Mouse (Mus musculus) frontal cortex, adult (tissue): ENCODE data around the gene Bcl11b.

Source experiments
- ATAC-seq: cut with Nextera tagmentation; 2 replicates; pipeline ENCODE4 v1.9.2; 2017; ENCODE audit warnings: mild to moderate bottlenecking, moderate library complexity, mixed read lengths; ENCODE audit not compliant: low TSS enrichment

Gene Bcl11b

DNA sequence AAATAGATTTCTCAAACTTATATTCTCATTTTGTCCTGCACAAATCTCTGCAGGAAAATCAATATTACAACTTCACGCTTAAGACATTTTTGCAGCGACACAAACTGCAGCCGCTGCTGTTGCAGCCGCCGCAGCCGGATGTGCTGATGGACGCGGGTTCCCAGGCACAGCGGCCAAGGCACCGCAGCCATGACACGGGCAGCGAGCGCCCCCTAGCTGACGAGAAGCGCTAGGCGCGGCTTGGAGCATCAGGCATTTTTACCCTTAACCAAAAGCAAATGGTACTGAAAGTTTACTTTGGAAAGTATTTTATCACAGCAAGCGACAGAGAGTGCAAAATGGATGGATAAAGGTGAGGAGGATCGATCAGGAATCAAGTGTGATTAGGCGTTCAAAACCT lies 4.7 kb downstream of the Bcl11b start:
- peak; percentile 71 for ATAC-seq

DNA sequence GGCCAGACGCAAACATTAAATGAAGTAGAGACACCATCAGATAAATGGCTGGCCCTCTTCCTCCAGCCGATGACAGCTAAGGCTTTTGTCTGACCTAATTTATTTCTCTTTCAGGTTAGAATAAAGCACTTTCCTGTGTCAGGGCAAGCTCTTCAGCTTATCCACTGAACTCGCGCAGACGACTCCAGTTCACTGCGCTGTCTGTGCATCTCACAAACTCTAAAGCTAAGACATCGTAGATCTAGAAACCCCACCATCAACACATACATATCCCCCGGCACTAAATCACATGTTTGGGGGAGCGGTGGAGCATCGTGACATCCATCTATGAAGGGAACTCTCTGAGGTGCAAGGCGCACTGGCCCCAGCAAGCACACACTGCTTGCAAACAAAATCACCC lies 5.5 kb downstream of the Bcl11b start:
- ATAC-seq, result no peak

DNA sequence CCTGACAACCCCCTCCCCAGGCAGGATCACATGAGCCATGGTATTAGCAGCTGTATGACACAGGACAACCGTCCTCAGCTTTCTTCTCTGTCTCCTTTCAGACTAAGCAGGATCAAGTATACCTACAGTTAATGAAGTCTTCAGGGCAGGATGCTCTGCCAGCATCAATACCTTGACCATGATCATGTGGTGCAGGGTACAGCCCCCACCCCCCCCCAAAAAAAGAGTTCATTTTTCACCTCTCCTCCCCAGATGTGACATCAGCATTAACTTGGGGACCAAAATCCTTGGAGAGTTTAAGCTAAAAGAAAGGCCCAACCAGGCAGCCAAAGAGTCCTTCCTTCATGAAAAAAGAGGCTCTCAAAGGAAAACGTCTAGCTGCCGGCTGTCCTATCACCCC lies 6.2 kb downstream of the Bcl11b start:
- ATAC-seq, result no peak

DNA sequence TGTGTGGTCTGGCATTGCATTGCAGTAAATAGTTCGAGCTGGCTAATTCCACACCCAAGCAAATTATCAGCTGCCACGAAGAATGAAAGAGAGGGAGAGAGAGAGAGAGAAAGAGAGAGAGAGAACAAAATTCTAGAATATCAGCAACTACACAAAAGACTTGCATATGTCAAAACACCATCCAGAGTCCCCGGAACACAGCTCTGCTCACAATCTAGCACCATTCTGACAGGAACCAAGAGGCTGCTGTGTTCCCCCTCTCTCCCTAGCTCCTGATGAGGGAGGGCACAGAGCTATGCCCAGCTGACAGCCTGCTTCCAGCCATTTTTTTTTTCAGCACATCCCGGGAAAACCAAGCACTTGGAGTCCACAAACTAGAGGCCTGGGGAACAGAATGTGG lies 6.6 kb downstream of the Bcl11b start:
- no peak for ATAC-seq

DNA sequence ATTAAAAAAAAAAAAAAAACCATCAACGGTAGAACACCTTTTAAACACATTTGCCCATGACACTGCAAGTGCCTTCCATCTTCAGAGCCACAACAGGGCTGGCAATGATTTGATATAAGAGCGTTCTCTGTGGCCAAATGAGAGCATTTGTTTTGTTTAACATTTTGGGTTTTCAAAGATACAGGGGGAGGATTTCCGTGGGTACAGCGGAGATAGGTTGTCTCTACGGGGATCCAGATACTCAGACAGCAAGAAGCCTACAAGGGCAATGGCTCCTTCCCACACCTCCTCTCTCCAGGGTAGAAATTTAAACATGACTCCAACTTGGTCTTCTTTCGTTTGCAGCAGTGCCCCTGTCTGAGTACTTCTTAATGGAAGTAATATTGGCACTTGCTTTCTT lies 7.2 kb downstream of the Bcl11b start:
- no peak for ATAC-seq

DNA sequence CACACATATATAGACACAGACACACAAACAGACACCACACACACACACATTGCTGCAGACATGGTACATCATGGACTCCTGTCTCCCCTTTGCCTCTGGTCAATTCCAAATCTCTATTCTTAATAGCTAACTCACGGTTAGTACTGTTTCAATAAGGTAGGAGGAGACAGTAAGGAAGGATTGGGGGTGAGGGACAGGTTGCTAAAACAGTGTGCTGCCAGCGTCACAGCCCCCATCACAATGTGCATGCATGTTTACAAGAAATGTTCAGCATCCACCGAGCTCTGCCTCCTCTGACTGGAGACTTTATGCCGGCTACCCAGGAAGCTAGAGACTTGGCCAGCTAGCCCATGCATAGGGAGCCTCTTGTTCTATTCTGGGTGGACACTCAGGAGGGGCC lies 9.0 kb downstream of the Bcl11b start:
- no peak for ATAC-seq

DNA sequence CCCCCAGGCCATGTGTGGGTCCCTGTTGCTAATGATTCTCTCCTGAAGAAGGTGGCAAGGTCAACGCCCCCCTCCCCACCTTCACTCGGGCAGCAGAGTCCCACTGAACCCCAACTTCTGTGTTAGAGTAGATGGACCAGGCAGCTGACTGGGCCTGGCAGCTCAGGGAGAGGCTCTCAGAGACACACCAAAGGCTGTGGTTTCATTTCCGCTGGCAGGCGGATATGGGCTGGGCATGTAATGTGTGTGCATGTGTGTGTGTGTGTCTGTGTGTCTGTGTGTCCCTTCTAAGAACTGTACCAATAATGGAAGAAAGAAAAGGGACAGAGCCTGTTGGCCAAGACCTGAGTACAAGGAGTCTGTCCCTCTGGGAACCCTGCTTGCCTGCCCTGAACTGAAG lies 10.4 kb downstream of the Bcl11b start:
- ATAC-seq, result no peak

DNA sequence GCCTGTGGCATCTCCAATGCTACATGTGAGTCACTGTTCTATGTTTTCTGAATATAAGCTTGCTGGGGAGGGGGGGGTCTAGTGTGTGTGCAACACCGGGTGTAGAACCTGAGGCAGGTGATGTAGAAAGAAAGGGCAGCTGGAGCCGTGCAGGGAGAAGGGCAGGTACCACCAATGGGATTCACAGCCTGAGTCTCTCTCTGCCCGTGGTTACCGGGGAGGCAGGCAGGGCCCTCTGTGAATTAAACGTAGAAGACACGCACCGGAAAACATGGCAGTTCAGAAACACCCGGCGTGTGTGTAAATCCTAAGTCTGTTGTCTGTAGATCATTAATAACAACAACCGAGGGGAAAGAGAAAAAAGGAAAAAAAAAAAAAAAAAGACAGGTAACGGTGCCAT lies 12.2 kb downstream of the Bcl11b start:
- ATAC-seq, result no peak

DNA sequence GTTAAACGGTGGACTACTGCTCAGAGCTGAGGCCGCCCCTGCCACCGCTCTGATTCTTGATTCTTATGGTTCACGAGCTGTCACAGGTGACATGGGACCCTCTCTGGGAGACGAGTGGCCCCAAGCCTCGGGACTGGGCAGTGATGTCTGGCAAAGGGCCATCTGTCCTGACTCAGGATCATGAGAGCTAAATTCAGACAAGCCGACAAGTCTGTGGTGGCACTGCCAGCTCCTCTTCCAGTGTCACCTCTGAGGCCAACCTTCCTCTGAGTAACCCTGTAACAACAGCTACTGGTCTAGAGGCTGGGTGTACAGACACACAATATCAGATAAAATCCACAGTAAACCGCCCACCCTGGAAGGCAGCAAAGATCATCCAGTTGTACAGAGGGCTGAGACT lies 20.2 kb downstream of the Bcl11b start:
- ATAC-seq, result no peak

DNA sequence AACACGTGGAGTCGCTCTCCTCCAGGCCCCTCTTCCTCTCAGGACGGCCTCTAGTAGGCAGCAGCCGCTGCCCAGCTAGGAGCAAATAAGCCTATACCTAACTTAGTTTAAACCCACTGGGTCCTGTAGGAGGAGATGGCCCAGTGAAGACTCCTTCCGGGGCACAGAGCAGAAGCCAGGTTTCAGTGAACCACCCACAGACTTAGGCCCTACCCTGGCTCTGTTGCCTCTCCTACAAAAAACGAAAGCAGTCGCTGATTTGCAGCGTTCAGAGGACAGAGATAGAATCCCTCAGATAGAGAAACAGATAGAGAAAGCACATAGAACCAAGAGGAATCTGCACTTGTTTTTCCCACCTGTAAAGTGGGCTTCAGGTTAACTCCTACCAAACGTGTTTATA lies 21.1 kb downstream of the Bcl11b start:
- ATAC-seq, result no peak

DNA sequence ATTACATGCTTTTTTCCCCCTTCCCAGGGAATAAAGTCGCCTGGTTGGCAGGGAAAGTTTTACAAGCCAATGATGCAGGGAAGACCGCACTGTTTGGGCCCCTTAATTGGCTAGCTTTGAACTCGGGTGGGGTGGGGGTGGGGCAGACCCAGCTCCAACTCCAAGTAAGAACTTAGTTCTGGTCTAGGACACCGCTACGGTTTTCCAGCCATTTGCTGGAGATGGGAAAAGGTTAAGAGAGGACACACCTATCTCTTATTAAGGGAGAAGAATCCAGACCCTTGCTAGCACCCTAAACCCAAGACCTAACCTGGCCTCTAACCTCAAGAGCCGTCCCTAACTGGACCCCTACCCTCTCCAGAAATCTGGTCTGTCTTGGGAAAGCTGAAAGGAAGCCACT lies 22.2 kb downstream of the Bcl11b start:
- ATAC-seq, result no peak

DNA sequence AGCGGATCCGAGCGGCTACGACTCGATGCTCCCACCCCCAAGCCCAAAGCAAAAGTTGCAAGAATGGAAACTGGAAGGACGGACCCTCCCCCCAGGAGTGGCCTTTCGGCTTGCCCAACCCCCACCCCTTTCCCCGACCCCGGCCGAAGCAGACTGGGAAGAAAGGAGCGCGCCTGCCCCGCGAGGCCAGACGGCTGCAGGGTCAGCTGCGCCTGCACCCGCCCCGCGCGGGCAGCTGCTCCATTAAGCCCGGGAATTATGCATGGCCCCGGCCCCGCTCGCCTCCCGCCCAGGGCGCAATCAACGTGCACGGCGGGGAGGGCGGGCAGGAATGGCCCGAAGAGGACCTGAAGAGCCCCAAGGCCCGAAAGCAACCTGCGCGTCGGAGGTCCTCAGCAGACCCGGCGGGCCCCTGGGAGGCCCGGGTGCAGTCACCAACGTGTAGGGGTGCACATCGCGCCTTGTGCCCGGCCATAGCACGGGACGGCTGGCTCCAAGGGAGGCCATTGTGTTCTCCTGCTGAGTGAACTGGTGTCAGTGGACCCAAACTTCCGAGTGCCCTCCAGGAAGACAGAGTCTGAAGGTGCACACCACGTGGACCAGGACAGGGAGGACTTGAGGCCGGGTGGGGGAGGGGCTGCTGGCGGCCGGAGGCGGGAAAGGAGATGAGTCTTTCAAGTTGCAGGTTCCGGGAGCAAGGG lies 23.0 kb downstream of the Bcl11b start:
- ATAC-seq, result no peak

DNA sequence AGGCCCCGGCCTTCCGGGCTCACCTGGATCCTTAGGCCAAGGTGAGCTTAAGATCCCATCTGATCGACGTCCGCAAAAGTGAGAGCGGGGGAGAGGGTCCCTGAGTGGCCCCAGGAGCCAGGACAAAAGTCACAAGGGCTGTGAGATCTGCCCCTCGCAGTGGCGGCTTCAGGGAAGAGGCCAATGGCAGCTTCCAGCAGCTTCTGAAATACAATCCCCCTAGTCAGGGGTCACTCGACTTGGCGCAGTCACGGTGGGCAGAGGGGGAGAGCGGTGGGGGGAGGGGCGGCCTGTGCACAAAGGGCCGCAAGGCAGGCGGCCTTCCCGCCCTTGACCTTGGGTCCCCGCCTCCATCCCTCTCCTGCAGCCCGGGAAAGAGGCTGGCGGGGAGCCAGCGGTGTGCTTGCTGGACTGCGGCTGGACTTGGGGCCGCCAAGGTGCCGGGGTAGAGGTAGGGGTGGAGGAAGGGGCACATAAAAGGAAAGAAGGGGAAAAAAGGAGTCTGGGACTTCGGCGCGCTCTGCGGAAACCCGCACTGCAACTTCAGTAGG lies 23.6 kb downstream of the Bcl11b start:
- no peak for ATAC-seq

DNA sequence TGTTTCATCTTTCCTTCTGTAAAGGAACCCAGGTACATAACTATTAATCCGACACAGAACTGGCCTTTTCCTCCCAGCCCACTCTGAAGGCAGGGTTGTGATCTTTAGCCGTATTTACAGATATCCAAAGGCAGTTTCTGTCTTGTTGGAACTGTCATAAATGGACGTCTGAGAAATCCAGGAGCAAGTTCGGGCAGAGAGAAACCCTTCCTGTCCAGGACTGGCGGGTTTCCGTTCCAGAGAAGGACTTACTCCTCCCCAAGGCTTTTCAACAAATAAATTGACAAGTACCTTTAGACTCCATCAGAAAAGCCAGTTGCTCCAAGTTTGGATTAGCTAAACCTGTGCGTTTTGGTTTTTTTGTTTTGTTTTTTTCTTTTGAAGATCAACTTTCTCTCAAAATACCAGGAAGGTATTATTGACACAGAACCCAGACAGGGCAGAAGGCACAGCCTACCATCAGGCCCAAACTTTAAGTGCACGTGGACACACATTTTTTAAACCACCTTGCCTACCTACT lies 24.6 kb downstream of the Bcl11b start:
- no peak for ATAC-seq

DNA sequence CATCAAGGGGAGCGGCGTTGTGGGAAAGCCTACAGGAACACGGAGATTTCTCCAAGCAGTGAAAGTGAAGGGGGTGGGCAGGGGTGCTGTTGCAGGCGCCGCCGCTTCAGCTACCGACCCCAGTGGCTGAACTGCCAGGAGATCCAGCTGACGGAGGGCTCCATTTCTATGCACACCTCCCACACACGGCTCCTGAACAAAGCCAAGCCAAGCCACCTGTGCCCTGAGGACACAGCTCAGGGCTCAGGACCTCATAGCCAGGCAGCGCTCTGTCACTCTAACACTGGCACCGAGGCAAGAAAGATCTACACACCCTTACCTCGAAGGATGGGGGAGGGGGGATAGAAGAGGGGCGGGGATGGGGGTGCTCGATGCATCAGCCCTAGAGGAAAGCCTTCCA lies 25.3 kb downstream of the Bcl11b start:
- no peak for ATAC-seq

DNA sequence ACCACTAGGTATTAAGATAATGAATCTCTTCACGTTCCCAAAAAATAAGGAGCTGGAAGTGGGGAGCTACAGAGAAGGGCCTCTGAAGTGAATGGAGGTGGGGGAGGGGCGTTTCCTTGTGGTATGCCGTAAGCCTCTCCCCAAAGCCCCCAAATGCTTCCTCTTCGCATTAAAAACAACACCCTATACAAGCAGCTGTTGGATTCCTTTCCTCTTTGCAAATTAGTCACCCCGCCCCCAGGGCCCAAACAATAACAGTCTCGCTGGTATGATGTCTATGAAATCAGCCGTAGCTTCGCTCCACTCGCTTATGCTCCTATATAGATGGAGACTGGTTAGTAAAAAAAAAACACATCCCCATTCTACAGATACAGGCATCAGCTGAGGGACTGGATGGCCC lies 25.9 kb downstream of the Bcl11b start:
- no peak for ATAC-seq

DNA sequence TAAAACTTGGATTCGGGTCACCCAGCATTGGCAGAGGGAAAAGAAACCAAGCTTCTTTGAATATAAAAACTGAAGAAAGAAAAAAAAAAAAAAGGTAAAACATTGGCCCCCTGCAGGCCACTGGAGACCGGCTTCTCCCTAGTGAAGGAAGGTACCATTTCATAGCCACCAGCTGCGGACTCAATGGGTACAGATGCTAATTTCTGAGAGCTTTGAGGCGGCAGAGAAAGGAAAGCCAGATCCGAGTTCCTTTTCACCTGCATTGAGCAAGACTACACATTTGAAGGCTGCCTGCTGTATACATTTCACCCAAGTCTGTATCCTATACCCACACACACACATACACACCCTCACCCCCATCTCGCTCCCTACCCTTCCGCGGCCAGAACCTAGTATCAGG lies 26.3 kb downstream of the Bcl11b start:
- no peak for ATAC-seq

DNA sequence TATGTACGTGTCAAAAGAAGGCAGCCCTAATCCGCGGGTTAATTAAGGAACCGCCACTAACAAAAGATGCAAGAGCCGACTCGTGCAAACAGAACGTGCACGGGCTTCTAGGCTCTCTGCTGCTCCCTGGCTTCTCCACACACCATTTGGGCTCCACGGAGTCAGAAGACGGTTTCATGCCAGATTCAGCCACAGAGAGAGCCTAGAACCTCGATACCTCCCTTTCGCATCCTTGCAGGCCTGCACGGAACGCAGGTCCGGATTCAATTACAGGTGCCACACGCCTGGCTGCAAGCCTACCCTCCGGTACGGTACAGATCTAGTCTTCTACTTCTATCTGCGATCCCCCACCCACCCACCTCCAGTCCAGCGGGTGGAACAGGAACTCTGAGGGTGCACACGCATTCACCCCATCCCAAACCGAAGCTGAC lies 26.8 kb downstream of the Bcl11b start:
- peak; percentile 50; the same call in 1 of the 2 replicates for ATAC-seq

DNA sequence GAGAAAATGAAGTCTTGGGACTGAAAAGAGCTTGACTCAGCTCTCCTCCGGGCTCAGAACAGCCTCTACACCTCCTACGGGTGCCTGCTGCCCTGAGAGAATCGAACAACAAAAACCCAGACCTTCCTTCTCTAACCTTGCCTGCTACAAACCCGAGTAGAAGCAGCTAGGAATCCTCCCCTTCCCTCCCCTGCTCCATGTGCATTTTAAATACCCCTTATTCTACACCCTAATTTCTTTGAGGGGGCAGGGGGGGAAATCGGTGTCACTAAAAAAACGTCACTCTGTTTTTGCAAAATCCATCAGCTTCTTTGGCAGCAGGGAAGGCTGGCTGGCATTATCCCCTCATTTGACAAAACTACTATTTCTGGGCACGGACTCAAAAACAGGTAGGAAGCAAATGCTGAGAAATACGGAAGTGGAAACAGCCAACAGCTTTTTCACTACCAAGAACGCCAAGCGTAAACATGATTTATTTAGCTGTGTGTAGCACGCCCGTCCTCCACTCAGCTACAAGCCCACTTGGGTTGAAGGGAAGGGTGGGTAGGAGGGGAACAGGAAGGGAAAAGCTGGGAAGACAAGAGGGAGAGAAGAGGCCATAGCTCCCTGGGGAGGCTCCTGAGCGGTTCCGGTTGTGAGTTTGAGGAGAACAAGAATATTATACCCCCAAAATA lies 27.4 kb downstream of the Bcl11b start:
- ATAC-seq, result peak; percentile 68

DNA sequence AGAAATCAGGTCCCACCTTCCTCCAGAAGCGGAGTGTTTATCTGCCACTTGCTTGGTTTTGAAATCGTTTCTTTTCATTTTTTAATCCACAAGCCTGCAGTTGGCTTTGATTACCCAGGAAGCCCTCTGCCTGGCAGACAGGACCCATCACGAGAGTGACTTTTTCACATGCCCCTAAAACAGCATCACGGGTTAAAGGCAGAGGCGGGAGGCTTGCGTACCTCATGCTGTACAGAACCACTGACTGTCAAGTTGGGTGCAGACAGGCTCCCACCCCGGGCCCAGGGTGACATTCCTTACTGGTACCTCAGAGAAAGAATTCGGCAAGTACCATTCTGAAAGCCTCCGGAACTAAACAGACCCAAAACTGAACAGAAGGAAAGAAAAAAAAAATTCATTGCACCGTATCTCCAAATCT lies 27.9 kb downstream of the Bcl11b start:
- no peak; the same call in 1 of the 2 replicates for ATAC-seq

DNA sequence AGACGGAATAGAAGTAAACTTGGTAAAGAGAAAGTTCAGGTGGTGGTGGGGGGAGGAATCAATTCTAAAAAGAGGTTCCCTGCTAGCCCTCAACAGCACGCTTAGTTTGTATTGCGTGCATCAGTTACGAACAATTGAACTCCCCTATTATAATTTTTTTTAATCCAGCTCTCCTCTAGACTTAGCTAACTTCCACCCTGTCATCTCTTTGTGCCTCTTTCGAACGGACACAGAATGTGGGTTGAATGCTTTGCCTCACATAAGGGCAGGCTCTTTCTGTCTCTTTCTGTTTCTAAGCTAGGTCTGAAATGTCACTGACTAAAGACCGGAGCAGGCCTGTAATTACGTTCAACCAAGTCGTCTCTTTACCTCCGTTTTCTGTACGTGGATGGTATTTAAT lies 28.9 kb downstream of the Bcl11b start:
- ATAC-seq, result no peak

DNA sequence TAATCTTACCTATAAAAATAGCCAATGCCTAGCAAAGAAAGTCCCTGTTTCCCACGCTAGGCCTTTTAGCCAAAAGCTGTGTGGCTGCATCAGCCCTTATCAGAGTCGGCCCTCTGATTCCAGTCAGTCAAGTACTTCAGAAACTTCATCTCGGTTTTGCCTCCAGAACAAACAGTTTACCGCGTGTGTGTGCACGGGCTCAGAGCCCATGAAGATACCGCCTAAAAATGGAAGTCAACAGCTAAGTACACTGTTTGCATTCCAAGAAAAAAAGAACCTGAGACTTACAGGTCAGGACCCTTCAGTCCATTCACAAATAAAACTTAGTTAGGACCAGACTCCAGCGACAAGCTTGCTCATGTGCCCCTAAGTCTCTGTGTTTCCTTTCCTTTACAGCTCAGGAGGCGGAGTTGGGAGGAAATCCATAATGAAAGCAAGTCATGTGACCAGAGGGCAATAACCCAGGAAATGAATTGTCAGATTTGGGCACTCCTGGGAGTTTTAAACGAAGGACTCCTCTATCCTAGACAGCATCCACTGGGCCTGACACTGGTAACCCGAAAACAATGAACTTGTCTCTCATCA lies 29.8 kb downstream of the Bcl11b start:
- no peak for ATAC-seq
